Mouse (Mus musculus) myocyte (in vitro differentiated cells): Measurements from ENCODE around the gene Slc20a1. TPM values are rescaled to one million over a fixed set of nuclear protein-coding genes. Genes with fewer than 3 reads are reported as not detected.

Experiments
- H3K27me3 ChIP-seq: one replicate; pipeline ENCODE4 v1.6.1; 2011; ENCODE audit not compliant: control insufficient read depth, insufficient read depth, insufficient read length
- H3K36me3 ChIP-seq: one replicate; pipeline ENCODE4 v1.6.1; 2011; ENCODE audit not compliant: control insufficient read depth, insufficient read depth
- H3K4me2 ChIP-seq: one replicate; pipeline ENCODE4 v1.6.1; 2011; ENCODE audit warnings: low read depth, control low read depth
- H3K4me3 ChIP-seq: one replicate; pipeline ENCODE4 v1.5.1; 2011; ENCODE audit warnings: mild to moderate bottlenecking, control low read depth, moderate library complexity
- H3K79me2 ChIP-seq: one replicate; pipeline ENCODE4 v1.6.1; 2011; ENCODE audit not compliant: control insufficient read depth, insufficient read depth
- H3ac ChIP-seq: one replicate; pipeline ENCODE4 v1.6.1; 2011; ENCODE audit not compliant: control insufficient read depth, insufficient read length
- CEBPB ChIP-seq: IDR thresholded peaks from 2 replicates; pipeline ENCODE4 v1.6.1; 2011; ENCODE audit warnings: mild to moderate bottlenecking, moderate library complexity; ENCODE audit not compliant: poor library complexity, insufficient read depth, severe bottlenecking
- E2F4 ChIP-seq: IDR thresholded peaks from one replicate; pipeline ENCODE4 v1.6.1; 2011; ENCODE audit warnings: mild to moderate bottlenecking, control low read depth, moderate library complexity; ENCODE audit not compliant: insufficient read depth
- MAX ChIP-seq: IDR thresholded peaks from one replicate; pipeline ENCODE4 v1.6.1; 2011; ENCODE audit warnings: low read depth, mild to moderate bottlenecking, control low read depth
- MYOD1 ChIP-seq, 3 experiments: IDR thresholded peaks; one replicate each; pipeline ENCODE4 v1.6.1; 2011; ENCODE audit warnings: control low read depth in 2 of 3, low read depth in 2 of 3, mild to moderate bottlenecking in 2 of 3, moderate library complexity in 1 of 3; ENCODE audit not compliant: insufficient read length in 2 of 3, control insufficient read depth in 1 of 3
- MYOG ChIP-seq, 3 experiments: IDR thresholded peaks; one replicate each; pipeline ENCODE4 v1.6.1; 2011; ENCODE audit warnings: control low read depth in 2 of 3, low read depth in 2 of 3, mild to moderate bottlenecking in 2 of 3; ENCODE audit not compliant: insufficient read length in 2 of 3, control insufficient read depth in 1 of 3, insufficient read depth in 1 of 3
- POLR2A ChIP-seq: IDR thresholded peaks from one replicate; pipeline ENCODE4 v1.6.1; 2011; ENCODE audit warnings: low read depth, mild to moderate bottlenecking, control low read depth, moderate library complexity; ENCODE audit not compliant: insufficient read length
- POLR2AphosphoS2 ChIP-seq: IDR thresholded peaks from one replicate; pipeline ENCODE4 v1.6.1; 2011; ENCODE audit warnings: low read depth, control low read depth; ENCODE audit not compliant: insufficient read length
- REST ChIP-seq: IDR thresholded peaks from one replicate; pipeline ENCODE4 v1.6.1; 2011; ENCODE audit warnings: mild to moderate bottlenecking, control low read depth, moderate library complexity; ENCODE audit not compliant: insufficient read depth, insufficient read length
- SRF ChIP-seq: IDR thresholded peaks from one replicate; pipeline ENCODE4 v1.6.1; 2011; ENCODE audit warnings: low read depth; ENCODE audit not compliant: control insufficient read depth, insufficient read length
- TCF12 ChIP-seq: IDR thresholded peaks from one replicate; pipeline ENCODE4 v1.6.1; 2011; ENCODE audit warnings: mild to moderate bottlenecking, control low read depth; ENCODE audit not compliant: poor library complexity, insufficient read depth, severe bottlenecking
- TCF3 ChIP-seq: IDR thresholded peaks from one replicate; pipeline ENCODE4 v1.6.1; 2011; ENCODE audit warnings: low read depth, control low read depth; ENCODE audit not compliant: insufficient read length
- USF1 ChIP-seq: IDR thresholded peaks from one replicate; pipeline ENCODE4 v1.6.1; 2011; ENCODE audit warnings: low read depth, mild to moderate bottlenecking, control low read depth, moderate library complexity
- polyA plus RNA-seq: library from polyadenylated mRNA; unstranded; fragments of >200 nt; fragmentation: generic; extraction: Trizol; gene quantifications from one replicate; pipeline ENCODE4 v1.2.1, GENCODE M21; 2012; ENCODE audit warnings: missing spikeins

The Slc20a1 gene
- polyA plus RNA-seq, 1 experiment: 41.7 TPM

DNA sequence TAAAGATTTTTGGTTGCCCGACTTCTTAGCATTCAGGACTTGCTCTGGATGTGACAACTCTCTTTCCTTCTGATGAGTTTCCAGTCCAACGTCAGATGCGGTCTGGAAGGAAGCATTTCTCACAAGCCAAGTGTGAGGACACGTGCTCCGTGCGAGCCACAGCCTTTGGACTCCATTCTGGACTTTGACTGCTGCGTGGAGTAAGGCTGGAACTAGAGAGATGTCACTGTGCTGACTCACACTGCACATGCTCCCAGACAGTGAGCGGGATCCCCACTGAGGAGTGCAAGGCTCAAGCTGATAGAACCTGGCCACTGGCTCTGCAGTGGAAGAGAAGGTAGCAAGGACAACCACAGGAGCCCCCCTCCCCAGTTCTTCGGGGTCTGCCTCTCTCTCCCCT lies 33.9 kb downstream of the Slc20a1 start:
- Histone ChIP-seq H3K4me3 (no peak overlapping the region), H3K4me2 (no peak overlapping the region), H3K79me2 (no peaks in the 10 kb centered on the region), H3ac (no peak overlapping the region), H3K27me3 (no peaks in the 10 kb centered on the region), H3K36me3 (no peaks in the 10 kb centered on the region)
- no peak for TF ChIP-seq TCF12
- TF ChIP-seq E2F4: no peak
- TF ChIP-seq USF1: no peak
- no peak for TF ChIP-seq SRF
- no peak for TF ChIP-seq REST
- no peak for TF ChIP-seq POLR2A
- no peak for TF ChIP-seq CEBPB
- no peak for TF ChIP-seq MAX
- no peak for TF ChIP-seq MYOD1 (IDR thresholded peaks at IDR 0.05; ENCODE audit: control insufficient read depth in 1 of 3, insufficient read length in 2 of 3, low read depth in 2 of 3)
- TF ChIP-seq TCF3: no peak
- no peak for TF ChIP-seq MYOG (IDR thresholded peaks at IDR 0.05; ENCODE audit: control insufficient read depth in 1 of 3, insufficient read depth in 1 of 3, insufficient read length in 2 of 3, low read depth in 2 of 3)
- TF ChIP-seq POLR2AphosphoS2: no peak

- no peaks in the 10 kb centered on the region for H3K36me3 ChIP-seq
- H3ac ChIP-seq: no peak overlapping the region
- no peaks in the 10 kb centered on the region for H3K79me2 ChIP-seq
- no peak overlapping the region for H3K4me3 ChIP-seq
- TF ChIP-seq SRF: no peak
- no peak for TF ChIP-seq MAX
- no peak for TF ChIP-seq REST
- no peak for TF ChIP-seq USF1
- no peak for TF ChIP-seq POLR2AphosphoS2
- TF ChIP-seq MYOG (IDR thresholded peaks at IDR 0.05; ENCODE audit: control insufficient read depth in 1 of 3, insufficient read depth in 1 of 3, insufficient read length in 2 of 3, low read depth in 2 of 3): no peak
- no peak for TF ChIP-seq E2F4
- TF ChIP-seq POLR2A: no peak
- no peak for TF ChIP-seq CEBPB
- no peak for TF ChIP-seq MYOD1 (IDR thresholded peaks at IDR 0.05; ENCODE audit: control insufficient read depth in 1 of 3, insufficient read length in 2 of 3, low read depth in 2 of 3)
- no peak for TF ChIP-seq TCF12
- TF ChIP-seq TCF3: no peak
- no peaks in the 10 kb centered on the region for H3K27me3 ChIP-seq
- H3K4me2 ChIP-seq: no peak overlapping the region
Measured at GRCm38 (mm10) chr2:129233218-129233617, 34.7 kb downstream of the Slc20a1 start.

DNA sequence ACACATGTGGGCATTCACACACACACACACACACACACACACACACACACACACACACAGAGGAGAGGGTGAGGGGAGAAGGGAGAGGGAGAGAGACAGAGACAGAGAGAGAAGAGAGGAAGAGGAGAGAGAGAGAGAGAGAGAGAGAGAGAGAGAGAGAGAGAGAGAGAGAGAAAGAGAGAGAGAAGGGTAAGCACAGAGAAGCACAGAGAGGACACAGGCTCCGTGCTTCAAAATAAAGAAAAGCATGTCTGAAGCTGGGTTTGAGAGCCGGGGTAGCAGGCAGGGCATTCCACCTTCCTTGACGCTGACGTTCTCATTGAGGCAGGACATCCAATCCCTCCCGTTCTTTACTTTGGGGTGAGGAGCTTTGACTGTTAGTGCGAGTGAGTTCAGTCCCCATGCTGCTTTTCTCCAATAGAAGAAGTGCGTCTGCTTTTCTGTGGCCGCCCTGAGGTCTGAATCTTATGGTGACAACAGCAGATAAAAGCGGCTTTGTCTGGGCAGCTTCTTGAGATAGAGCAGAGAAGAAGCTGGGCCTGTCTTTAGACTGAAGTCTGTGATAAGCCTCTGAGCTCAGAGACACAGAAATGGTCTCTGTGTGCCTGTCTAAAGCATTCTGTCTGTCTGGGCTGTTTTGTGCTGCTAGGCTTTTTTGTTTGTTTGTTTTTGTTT lies 35.4 kb downstream of the Slc20a1 start:
- Histone ChIP-seq H3K36me3 (no peaks in the 10 kb centered on the region), H3K4me3 (no peak overlapping the region)
- TF ChIP-seq REST (no peak), CEBPB (no peak), E2F4 (no peak), POLR2AphosphoS2 (no peak)

DNA sequence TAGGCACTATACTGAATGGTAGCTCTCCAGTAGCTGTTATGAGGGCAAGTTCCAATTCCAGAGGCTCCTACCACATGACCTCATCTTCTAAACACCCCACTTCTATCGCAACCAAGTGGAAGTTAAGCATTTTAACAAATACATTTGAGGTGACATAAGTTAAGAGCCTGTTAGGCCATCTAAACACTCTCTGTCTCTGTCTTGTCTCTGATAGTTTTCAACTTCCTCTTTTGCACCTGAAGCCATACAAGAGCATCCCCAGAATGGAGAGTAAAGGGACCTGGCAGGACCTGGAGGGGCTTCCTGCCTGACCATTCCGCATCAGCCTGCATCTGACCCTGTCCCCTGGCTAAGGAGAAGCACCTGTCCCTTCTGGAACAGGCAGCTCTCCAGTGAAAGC lies 36.2 kb downstream of the Slc20a1 start:
- Histone ChIP-seq H3K4me2 (no peak overlapping the region), H3K36me3 (no peaks in the 10 kb centered on the region), H3K4me3 (no peak overlapping the region), H3K79me2 (no peaks in the 10 kb centered on the region), H3K27me3 (no peaks in the 10 kb centered on the region), H3ac (no peak overlapping the region)
- TF ChIP-seq TCF12 (no peak), REST (no peak), MYOD1 (IDR thresholded peaks at IDR 0.05; ENCODE audit: control insufficient read depth in 1 of 3, insufficient read length in 2 of 3, low read depth in 2 of 3) (no peak), TCF3 (no peak), MYOG (IDR thresholded peaks at IDR 0.05; ENCODE audit: control insufficient read depth in 1 of 3, insufficient read depth in 1 of 3, insufficient read length in 2 of 3, low read depth in 2 of 3) (no peak), SRF (no peak), USF1 (no peak), MAX (no peak), E2F4 (no peak), POLR2AphosphoS2 (no peak), CEBPB (no peak)

More for the DNA sequence above, 35.4 kb downstream of the Slc20a1 start:
- no peak overlapping the region for H3K4me2 ChIP-seq
- H3K79me2 ChIP-seq: no peaks in the 10 kb centered on the region
- no peaks in the 10 kb centered on the region for H3K27me3 ChIP-seq
- H3ac ChIP-seq: no peak overlapping the region

- H3ac ChIP-seq: no peak overlapping the region
- H3K36me3 ChIP-seq: no peaks in the 10 kb centered on the region
- no peak for TF ChIP-seq SRF
- no peak for TF ChIP-seq MAX
- no peak for TF ChIP-seq E2F4
- no peak for TF ChIP-seq USF1
- no peak for TF ChIP-seq MYOD1 (IDR thresholded peaks at IDR 0.05; ENCODE audit: control insufficient read depth in 1 of 3, insufficient read length in 2 of 3, low read depth in 2 of 3)
- TF ChIP-seq POLR2A: no peak
- no peak overlapping the region for H3K4me2 ChIP-seq
- no peaks in the 10 kb centered on the region for H3K27me3 ChIP-seq
- H3K79me2 ChIP-seq: no peaks in the 10 kb centered on the region
- H3K4me3 ChIP-seq: no peak overlapping the region
Measured at GRCm38 (mm10) chr2:129236526-129236925, 38.0 kb downstream of the Slc20a1 start.
